Mouse (Mus musculus) neural tube, embryonic 10.5 days (tissue): ENCODE results near the gene Ube2j1.

Experiments used
- DNase-seq: peaks from one replicate; pipeline ENCODE4 v3.0.0-alpha.2; 2017; ENCODE audit warnings: low spot score; ENCODE audit errors: extremely low spot score

Gene Ube2j1

DNA sequence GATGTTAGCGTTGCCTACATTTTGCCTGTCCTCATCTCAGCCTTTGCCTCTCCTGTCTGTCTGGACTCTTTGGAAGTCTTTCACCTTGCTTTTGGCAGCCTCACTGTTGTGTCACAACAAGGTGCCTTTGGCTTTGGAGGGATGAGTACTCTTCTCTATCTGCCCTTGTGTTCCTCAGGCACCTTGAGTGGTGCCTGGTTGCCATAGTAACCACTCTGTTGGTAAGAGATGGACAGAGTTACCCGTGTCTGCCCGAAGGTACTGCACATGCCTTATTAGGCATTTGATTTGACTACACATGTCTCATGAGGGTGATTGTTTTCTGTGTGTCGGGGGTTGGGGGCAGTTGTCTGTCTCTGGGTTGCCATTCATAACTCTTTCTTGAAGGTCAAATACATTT is 18.7 kb upstream of the Ube2j1 start:
- DNase-seq, result no peak

- peak; percentile 89 for DNase-seq
These were observed 12.7 kb upstream of the Ube2j1 start for GRCm38 (mm10) chr4:33018361-33018999.

- DNase-seq, result no peak
These were observed 6.8 kb upstream of the Ube2j1 start for GRCm38 (mm10) chr4:33024420-33024819.

DNA sequence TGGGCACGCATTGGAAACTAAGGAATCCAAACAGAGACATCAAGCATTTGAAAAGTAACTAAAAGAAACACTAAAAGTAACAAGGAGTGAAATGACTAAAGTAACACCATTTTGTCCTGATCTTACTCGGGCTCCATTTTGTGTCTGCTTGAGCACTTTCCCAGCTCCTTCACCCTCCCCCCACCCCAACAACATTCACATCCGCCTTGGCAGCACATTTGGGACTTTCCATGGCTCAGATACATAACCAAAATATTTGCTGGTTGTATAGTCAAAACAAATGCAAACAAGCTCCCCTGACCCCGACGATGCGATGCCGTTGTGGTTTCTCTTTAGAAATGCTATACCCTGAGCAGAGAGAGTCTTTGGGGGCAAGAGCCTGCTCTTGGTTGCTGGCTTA is 2.1 kb upstream of the Ube2j1 start:
- no peak for DNase-seq

DNA sequence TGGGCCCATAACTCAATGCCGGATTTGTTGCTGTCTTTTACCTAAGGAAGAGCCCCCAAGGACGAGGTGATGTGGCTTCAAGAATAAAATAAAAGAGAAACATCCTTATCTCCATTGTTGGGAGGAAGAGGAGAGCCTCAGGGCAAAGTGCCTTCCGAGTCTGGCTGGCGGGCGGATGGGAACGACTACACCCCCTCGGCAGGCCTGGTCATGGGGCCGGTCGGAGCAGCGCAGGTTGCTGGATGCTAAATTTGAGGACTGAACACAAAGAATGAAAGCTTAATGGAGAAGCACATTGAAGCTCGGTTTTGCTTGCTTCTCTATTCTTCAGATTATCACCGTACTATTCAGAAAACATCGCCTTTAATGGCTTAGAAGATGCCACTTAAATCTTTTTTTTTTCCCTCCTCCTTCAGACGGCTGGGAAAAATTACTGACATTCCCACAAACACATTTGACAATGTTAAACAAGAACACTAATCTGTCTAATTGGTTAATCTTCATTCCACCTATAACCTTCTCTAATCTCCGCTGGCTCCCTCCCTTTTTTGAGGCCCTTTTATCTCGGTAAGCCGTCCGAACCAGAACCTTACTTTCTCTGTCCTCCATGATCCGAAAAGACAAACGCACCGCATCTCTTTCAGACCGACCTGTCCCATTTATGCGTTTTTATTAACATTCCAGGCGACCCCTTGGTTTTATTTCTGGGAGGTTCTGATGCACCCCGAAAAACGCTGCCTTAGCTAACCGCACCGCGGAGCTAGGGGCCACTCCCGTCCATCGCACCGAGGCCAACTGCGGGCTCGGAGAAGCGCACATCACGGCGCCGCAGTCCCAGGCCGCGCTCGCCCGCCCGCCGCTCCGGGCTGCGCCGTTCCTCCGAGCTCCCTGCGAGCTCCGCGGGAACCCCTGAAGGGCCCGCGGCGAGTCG is 687 bp upstream of the Ube2j1 start:
- DNase-seq, result peak; percentile 44

DNA sequence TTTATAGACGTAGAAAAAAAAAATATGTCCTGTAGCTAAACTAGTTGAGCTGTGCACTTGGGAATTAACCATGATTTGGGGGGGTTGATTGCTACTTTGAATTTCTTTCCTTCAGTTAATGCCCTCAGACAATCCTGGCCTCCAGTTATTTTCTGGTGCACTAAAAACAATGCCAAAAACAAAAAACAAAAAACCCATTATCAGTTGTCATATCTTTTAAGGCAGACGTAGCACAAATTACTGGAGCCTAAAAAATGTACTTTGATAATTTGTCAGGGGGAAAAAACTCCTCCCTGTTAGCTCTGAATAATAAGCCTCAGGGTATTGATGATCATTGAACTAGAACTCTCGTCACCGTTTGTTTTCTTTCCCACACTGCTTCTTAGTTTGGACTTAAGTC is 829 bp downstream of the Ube2j1 start:
- DNase-seq, result no peak

GRCm38 (mm10) chr4:33033515-33033914 is 2.3 kb downstream of the Ube2j1 start:
- DNase-seq, result no peak

- DNase-seq, result no peak
These were observed 8.6 kb downstream of the Ube2j1 start for GRCm38 (mm10) chr4:33039826-33040225.

DNA sequence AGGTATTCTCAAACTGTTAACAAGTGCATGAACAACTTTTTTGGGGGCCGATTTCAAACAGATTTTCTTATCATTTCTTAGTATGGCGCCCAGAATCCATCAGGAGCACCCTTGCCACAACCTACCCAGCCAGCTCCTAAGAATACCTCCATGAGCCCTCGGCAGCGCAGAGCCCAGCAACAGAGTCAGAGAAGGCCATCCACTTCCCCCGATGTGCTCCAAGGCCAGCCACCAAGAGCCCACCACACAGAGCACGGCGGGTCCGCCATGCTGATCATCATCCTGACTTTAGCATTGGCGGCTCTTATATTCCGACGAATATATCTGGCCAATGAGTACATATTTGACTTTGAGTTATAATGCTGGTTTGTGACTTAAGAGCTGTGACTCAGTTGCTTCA is 18.4 kb downstream of the Ube2j1 start:
- no peak for DNase-seq

DNA sequence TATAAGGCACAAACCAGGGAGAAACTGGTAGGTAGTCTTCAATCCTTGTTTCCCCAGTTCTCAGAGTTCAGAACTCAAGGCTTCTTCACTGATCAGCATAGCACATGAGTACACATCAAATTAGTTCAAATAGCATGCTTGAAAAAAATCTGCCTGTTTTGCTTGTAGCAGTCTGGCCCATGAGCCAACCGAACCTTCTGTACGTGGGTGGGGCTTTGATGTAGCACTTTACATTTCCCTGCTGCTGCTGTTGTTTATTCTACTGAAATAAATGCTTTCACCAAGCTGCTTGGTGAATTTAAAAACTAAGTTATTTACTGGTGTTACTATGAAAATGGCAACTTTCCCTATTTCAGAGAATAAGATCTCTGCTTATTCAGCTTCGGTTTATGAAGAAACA is 20.8 kb downstream of the Ube2j1 start:
- DNase-seq, result no peak

- DNase-seq, result no peak
These were observed 21.4 kb downstream of the Ube2j1 start for GRCm38 (mm10) chr4:33052650-33053049.

- DNase-seq, result no peak
These were observed 23.2 kb downstream of the Ube2j1 start for GRCm38 (mm10) chr4:33054426-33054825.

- no peak for DNase-seq
These were observed 25.1 kb downstream of the Ube2j1 start for GRCm38 (mm10) chr4:33056317-33056716.

- DNase-seq, result no peak
These were observed 26.9 kb downstream of the Ube2j1 start for GRCm38 (mm10) chr4:33057890-33058687.

- DNase-seq, result no peak
These were observed 29.9 kb downstream of the Ube2j1 start for GRCm38 (mm10) chr4:33061158-33061557.

DNA sequence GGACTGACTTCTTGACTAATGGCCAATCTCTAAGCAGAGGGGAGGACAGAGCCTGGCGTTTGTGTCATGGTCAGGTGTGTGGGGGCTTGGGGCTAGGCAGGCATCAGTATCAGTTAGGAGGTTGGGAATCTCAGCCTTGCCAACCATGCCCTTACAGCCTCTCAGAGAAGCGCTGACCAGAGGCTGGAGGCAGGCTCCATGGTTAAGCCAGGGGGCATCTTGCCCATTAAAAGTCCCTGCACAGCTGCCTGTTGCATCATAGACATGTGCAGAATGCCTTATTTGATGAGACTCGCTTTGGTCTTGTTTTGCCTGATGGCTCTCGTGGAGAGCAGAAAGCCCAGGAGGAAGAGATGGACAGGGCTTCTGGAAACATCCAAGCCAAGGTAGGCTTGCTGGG is 31.8 kb downstream of the Ube2j1 start, which contains the start of gene Gabrr2:
TSS of gene Gabrr2 (plus strand) at position 19 of the 400 bp plus-strand sequence.
- no peak for DNase-seq

- DNase-seq, result no peak
These were observed 33.8 kb downstream of the Ube2j1 start for GRCm38 (mm10) chr4:33064986-33065385.

DNA sequence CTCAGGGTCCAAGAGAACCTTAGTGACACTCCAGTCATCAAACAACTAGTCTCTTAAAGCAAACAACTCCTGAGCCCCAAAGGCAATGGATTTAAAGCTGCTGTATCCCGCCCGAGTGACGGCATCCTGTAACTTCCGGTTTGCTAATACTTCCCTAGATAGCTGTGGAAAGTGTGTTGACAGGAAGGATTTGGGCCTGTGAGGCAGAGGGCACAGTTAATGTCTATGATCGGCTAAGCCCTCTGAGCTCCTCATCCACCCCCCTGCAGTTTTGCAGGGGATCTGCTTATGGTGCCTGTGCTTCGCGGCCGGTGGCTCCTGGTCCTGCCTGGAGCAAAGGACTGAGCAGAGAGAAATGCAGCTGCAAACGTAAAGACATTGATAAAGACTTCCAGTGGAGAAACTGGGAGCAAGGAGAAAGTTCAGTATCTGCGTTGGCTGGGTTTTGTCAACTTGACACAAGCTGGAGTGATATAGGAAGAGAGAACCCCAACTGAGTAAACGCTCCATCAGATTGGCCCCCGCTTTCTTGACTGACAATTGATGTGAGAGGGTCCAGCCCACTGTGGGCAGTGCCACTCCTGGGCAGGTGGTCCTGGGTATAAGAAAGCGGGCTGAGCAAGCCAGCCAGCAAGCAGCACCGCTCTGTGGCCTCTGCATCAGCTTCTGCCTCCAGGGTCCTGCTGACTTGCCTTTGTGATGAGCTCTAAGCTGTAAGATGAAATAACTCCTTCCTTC is 35.2 kb downstream of the Ube2j1 start:
- no peak for DNase-seq

DNA sequence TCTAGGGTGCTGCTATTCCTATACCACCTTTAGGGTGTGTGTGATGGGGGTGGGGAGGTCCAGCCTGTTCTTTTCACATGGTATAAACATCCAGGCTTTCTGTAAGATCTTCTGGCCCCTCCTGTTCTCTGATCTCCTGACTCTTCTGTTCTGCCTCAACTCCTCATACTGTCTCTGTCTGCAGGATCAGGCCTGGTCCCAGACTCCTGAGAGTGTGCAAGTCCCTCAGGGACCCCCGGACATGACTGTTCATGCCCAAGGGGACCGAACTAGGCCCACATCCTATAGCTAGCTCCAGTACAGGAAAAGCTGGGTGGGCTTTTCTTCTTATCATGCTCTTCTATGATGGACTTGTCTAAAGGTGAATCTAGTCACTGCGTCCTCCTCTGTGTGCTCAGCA is 36.1 kb downstream of the Ube2j1 start:
- DNase-seq, result no peak

GRCm38 (mm10) chr4:33067826-33068225 is 36.6 kb downstream of the Ube2j1 start:
- no peak for DNase-seq

GRCm38 (mm10) chr4:33068894-33069293 is 37.7 kb downstream of the Ube2j1 start:
- DNase-seq, result no peak
